Mouse (Mus musculus) urinary bladder, adult 2 months (tissue): ENCODE measurements around the gene Prkcd. TPM values are rescaled to one million over a fixed set of nuclear protein-coding genes. Genes with fewer than 3 reads are reported as not detected.
A peak's percentile ranks its signal among the peaks of the same experiment; 100 is the strongest.

Source experiments
- DNase-seq: peaks from one replicate; pipeline ENCODE4 v3.0.0; 2022; ENCODE audit warnings: low spot score
- polyA plus RNA-seq: library from polyadenylated mRNA; depleted of rRNA; stranded (reverse); fragments of >200 nt; gene quantifications from 2 replicates; pipeline ENCODE4 v1.2.3, GENCODE M21; 2012; rRNA removed

The Prkcd gene
- 85.8 and 105 TPM in 2 replicates for polyA plus RNA-seq

DNA sequence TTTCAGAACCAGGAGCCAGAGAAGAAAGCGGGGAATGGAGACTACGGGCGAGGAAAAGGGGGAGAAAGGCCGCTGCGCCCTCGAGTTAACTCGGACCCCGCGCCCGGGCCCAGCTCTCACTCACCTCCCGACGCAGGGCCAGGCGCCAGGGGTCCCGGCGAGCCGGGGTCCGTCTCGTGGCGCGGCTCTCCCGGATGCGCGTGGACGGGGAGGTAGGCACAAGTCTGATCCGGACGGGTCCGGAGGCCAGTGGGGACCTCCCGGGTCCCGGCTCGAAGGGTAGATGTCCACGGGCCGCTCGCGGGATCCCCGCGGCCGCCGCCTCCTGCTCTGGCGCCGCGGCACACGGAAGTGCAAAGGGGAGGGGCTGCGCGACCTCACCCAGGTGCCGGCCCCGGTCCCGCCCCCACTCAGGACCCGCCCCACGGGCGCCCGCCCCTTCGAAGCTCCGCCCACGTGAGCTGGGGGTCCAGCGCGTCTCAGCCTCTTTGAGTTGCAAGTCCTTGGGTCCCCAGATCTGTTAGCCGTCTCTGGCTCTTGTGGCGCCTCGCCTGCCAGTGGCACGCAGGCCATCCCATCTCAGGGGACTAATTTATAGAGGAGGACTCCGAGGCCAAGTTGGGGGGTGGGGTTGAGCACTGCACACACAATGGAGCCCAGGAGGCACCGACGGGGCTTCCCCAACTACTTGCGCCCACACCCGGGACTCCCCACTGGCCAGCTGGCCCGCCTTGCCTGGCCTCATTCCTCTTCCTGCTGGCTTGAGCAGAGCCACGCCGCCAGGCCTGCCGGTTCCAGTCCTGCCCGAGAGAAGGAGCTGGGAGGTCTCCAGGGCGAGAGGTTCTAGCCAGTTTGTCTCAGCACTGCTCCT lies at the start of gene Prkcd:
TSS of gene Prkcd (minus strand) at position 355 of the 871 bp plus-strand sequence.
- peak; percentile 78 for DNase-seq

DNA sequence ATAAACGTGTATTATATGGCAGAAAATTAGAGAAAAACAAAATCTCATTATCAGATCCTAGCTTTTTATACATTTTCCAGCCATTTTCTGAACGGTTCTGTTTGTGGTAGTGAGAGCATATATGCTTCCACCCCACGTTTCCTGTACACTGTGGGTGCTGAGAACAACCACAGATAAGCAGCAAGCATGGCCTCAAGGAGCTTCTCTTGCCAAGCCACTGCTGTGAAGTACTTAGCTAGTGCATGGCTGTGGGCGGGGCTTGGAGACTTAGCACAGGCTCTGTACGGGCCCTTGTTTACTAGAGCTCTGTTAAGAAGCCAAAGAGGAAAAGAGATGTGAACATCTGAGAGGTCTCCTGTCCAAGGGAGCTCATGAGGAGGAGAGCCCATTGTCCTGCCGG lies 48.9 kb upstream of the Prkcd start:
- no peak for DNase-seq

GRCm38 (mm10) chr14:30671986-30672312 lies 45.9 kb upstream of the Prkcd start:
- DNase-seq, result peak; percentile 71

- DNase-seq, result no peak
Measured at GRCm38 (mm10) chr14:30671095-30671985, 45.3 kb upstream of the Prkcd start.

- no peak for DNase-seq
Measured at GRCm38 (mm10) chr14:30670161-30670560, 44.2 kb upstream of the Prkcd start.

DNA sequence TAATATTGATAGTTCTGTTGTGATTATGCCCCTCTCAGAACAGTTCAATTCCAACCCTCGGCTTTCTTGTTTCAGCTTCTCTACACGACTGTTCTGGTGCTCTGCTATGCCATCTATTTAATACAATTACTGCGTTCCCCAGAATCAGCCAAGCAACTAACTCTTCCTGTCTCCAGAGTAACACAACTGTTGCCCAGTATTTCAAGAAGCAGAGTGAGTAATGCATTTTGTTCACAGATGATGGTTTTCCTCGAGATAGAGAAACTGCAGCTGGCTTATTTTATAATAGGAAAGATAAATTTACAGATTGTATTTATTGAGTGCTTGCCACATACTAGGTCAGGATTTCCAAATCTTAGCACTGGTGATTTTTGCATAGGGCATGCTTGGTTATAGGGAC lies 40.6 kb upstream of the Prkcd start:
- no peak for DNase-seq

GRCm38 (mm10) chr14:30666061-30666460 lies 40.1 kb upstream of the Prkcd start:
- no peak for DNase-seq

GRCm38 (mm10) chr14:30655531-30655930 lies 29.5 kb upstream of the Prkcd start:
- DNase-seq, result no peak

- no peak for DNase-seq
Measured at GRCm38 (mm10) chr14:30654691-30655228, 28.8 kb upstream of the Prkcd start.

GRCm38 (mm10) chr14:30653943-30654659 lies 28.1 kb upstream of the Prkcd start, which contains the start of gene Rft1:
Rft1 (plus strand) TSS chr14:30654360.
- DNase-seq, result peak; percentile 100

DNA sequence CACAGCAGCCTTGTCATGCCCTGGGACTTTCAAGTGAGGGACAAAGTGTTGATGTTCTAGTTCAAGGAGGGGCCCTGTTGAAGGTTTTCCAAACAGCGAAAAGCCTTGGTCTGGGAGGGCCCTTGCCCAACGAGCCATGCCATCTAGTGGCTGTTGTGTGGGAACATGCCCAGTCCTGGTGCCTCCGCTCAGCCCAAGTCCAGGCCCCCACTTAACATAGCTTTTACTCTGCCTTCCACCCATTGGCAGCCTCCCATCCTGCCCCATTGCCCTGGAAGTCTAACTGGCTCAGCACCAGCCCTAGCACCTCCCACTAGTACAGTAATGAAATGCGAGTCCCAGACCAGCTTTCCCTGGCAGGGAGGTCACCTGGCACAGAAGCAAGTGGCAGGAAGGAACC lies 25.0 kb upstream of the Prkcd start:
- peak; percentile 36 for DNase-seq

DNA sequence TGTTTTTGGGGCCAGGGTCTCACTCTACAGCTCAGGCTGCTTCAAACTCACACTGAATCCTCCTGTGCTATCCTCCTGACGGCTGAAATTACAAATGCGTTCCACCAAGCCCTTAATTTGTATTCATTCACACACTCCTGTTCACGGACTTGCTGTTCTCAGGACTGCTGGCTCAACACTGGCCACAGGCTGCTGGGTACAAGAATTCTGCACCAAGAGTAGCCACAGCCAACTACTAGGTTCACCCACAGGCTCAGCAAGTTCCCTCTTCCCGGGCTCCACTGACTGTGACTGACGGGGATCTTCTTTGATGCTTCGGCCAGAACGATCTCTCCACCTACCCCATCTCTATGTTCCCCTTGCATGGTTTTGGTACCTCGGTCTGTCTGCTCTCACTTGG lies 23.7 kb upstream of the Prkcd start:
- DNase-seq, result no peak

- DNase-seq, result no peak
Measured at GRCm38 (mm10) chr14:30648478-30648877, 22.5 kb upstream of the Prkcd start.

- DNase-seq, result no peak
Measured at GRCm38 (mm10) chr14:30646486-30646885, 20.5 kb upstream of the Prkcd start.

- no peak for DNase-seq
Measured at GRCm38 (mm10) chr14:30645066-30645465, 19.1 kb upstream of the Prkcd start.

DNA sequence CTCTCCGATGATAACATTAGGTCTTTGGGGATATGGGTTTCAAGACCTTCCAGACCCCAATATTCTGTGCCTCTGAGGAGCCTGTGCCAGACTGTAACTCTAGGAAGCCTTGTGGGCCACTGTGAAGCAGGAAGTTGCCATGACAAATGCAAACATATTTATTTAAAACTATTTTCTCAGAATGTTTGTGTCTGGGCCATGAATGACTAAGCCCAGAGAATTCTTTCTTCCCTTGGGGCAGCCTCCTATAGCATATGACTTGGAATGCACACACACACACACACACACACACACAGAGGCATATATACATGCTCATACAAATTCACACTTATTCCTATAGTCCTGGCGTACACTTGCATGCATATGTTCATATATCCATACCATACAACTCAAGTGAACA lies 18.0 kb upstream of the Prkcd start:
- no peak for DNase-seq

DNA sequence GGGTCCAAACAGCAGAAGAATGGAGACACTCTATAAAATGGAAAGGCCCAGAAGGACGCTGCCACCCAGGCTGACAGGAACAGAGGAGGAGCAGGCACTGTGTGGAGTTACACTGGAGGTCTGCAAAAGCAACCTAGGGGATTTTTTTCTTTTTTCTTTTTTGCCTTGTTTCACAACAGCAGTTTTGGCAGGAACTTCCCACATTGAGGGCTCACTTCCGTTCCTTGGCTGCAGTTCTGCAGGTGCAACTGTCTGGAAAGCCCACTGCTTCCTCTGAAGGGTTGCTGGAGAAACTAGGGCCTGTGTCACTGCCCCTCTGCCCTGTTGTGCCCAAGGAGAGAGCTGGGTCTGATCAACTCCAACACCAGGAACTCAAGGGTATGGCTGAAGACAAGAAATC lies 15.7 kb upstream of the Prkcd start:
- DNase-seq, result no peak

DNA sequence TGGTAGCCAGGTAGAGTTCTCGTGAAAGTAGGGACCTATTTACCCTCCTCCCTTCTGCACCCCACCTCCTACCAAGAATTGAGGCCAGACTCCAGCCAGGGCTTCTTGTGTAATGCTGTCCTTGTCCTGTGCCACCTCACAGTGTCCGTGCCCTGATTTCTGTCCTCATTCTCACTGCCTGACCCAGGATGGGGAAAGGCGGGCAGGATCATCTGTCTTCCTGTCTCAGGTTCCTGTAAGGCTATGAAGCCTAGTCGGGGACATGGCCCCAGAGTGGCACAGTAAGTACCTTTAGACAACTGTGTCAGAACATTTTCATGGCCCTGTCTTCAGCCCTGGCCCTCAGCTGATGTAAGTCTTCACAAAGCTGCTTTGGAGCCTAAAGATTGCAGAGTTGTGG lies 12.7 kb upstream of the Prkcd start:
- DNase-seq, result no peak

- DNase-seq, result no peak
Measured at GRCm38 (mm10) chr14:30638009-30638408, 12.0 kb upstream of the Prkcd start.

DNA sequence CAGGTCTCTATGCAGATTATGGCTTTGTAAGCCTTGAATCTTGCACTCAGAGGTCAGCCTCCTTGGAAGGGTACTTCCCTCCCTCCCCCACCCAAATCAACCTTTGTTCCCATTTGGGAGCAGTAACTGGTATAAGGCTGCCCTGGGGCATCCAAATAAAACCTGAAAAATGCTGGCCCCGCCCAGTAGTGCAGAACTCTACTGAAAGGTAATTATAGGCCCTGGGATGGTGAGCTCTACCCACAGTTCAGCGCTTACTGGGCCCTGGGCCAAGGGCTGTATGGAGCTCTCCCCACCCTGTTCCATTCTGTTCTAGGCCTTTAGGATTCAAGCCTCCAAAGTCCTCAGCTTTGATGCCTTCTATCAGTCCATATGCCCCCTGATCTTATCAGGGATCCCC lies 11.1 kb upstream of the Prkcd start:
- DNase-seq, result no peak

- DNase-seq, result no peak
Measured at GRCm38 (mm10) chr14:30636499-30636898, 10.5 kb upstream of the Prkcd start.
